ENCODE assay signal across 11 mouse cellular contexts in the genomic region with DNA sequence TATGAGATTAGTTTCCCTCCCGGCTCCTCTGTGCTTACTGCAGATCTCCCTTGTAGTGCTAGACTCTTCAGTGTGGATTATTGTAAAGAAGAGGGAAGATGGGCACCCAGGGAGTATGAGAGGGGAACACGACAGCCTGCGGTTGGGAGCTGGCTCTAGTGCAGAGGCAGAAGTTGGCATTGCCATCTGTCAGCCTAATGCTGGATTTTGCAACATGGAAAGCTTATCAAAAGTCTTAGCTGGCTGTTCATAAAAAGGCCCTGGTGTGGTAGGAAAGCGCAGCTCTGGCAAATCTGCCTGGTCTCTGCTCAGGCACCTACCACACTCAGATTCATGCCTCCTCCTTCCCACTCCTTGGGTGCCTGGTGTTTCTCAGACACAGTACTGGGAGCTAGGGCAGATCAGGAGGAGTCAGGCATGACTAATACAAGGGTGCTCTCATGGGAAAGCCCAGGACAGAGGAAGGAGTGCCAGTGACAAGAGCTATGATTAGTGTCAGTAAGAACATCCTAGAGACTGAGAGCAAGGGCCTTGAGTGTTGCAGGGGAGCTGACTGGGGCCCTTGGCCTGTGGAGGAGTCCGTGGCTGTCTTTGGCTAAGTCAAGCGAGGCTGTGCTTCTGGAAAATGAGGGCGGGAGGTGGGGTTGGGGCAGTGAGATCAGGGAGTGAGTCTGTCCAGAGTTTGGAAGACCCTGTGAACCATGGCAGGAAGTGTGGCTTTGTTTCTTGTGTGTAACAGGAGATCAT.
A peak's percentile ranks its signal among the peaks of the same experiment; 100 is the strongest.
DNase-seq lines count a peak whose midpoint lies in the region; ATAC-seq and TF ChIP-seq lines count a peak whose summit lies in the region.
"Had no signal": no experiment of that assay in that cellular context is flagged by ENCODE, and none has a peak within 500 bp of the region (broad histone marks: within the 10 kb centered on the region; RNA-seq: fewer than 3 reads in every experiment).

No protein-coding gene starts in this region.

- no peak overlapping the region for H3K4me2 ChIP-seq in heart, embryonic 11.5 days
- H3K4me2 ChIP-seq in hindbrain, postnatal 0 days (ENCODE audit: low read depth, low read length): no peak overlapping the region

- TF ChIP-seq POLR2A in thymus, adult 2 months (IDR thresholded peaks at IDR 0.05; ENCODE audit: control insufficient read depth, extremely low read depth, insufficient read depth, low read length, poor library complexity): no peak

- H3K4me1 ChIP-seq in heart, embryonic 11.5 days (ENCODE audit: control insufficient read depth, insufficient read depth, low read length): peaks cover 14% of the 10 kb centered on the region
- H3K4me1 ChIP-seq in thymus, adult 2 months (replicated peaks; ENCODE audit: control insufficient read depth, insufficient read depth, low read length): peaks cover 41% of the 10 kb centered on the region
- H3K4me1 ChIP-seq in hindbrain, postnatal 0 days (ENCODE audit: insufficient read depth, low read length): peaks cover 19% of the 10 kb centered on the region

- H3K4me3 ChIP-seq in heart, embryonic 11.5 days (ENCODE audit: low read depth, low read length): no peak overlapping the region
- H3K4me3 ChIP-seq in thymus, adult 2 months (ENCODE audit: control insufficient read depth, insufficient read depth, low read length): no peak overlapping the region
- no peak overlapping the region for H3K4me3 ChIP-seq in hindbrain, postnatal 0 days (ENCODE audit: low read length)

- H3K36me3 ChIP-seq in heart, embryonic 11.5 days (ENCODE audit: control insufficient read depth, insufficient read depth, low read length): no peaks in the 10 kb centered on the region
- H3K36me3 ChIP-seq in thymus, adult 2 months (ENCODE audit: control insufficient read depth, insufficient read depth, low read length): 0 out of 2 replicates have a peak, but pooled peaks cover 6% of the 10 kb centered on the region
- H3K36me3 ChIP-seq in hindbrain, postnatal 0 days (ENCODE audit: insufficient read depth, low read length): peaks cover 3% of the 10 kb centered on the region; the same call in 1 of the 2 replicates

- WGBS in heart, embryonic 11.5 days (ENCODE audit: insufficient replicate concordance): 60% methylated on average over 7 of the region's 7 CpGs
- 76% methylated on average over 7 of the region's 7 CpGs for WGBS in thymus, adult 2 months
- 50% methylated on average over 7 of the region's 7 CpGs for WGBS in hindbrain, postnatal 0 days

- TF ChIP-seq CTCF in thymus, adult 2 months (IDR thresholded peaks at IDR 0.05; ENCODE audit: borderline replicate concordance, control insufficient read depth, extremely low read depth, insufficient read depth, low read length, poor library complexity): no peak
- peak; percentile 15; the same call in 1 of the 2 replicates for TF ChIP-seq CTCF in hindbrain, postnatal 0 days (IDR thresholded peaks at IDR 0.05; ENCODE audit: low read depth)

- H3K27me3 ChIP-seq in heart, embryonic 11.5 days (ENCODE audit: control insufficient read depth, insufficient read depth, low read length): no peaks in the 10 kb centered on the region; the same call in 1 of the 2 replicates
- no peaks in the 10 kb centered on the region for H3K27me3 ChIP-seq in thymus, adult 2 months (ENCODE audit: control insufficient read depth, insufficient read depth, low read length)
- no peaks in the 10 kb centered on the region for H3K27me3 ChIP-seq in hindbrain, postnatal 0 days (ENCODE audit: insufficient read depth, low read length)
- H3K27me3 ChIP-seq: megakaryocyte, embryonic 14.5 days had no signal

- ATAC-seq in heart, embryonic 11.5 days (replicated peaks; ENCODE audit: insufficient number of reproducible peaks, low FRiP score, low TSS enrichment): no peak
- peak; percentile 38; the same call in 1 of the 2 replicates for ATAC-seq in hindbrain, postnatal 0 days

- H3K27ac ChIP-seq in heart, embryonic 11.5 days (ENCODE audit: low read depth, low read length): peak overlapping the region; percentile 50
- peak overlapping the region; percentile 4; the same call in 1 of the 2 replicates for H3K27ac ChIP-seq in thymus, adult 2 months (ENCODE audit: control insufficient read depth, insufficient read depth, low read length)
- H3K27ac ChIP-seq in hindbrain, postnatal 0 days: peak overlapping the region; percentile 45

- no peak for DNase-seq in heart, adult 8-10 months (ENCODE audit: low spot score)
- DNase-seq in thymus, adult 2 months: no peak
- DNase-seq in thymus, adult 18-20 months: no peak
- DNase-seq in hindbrain, postnatal 0 days (ENCODE audit: low spot score): peak; percentile 34
- DNase-seq in thymus, postnatal 4 days: peak; percentile 28
- no peak for DNase-seq in ovary, postnatal 36 days (ENCODE audit: low spot score)
- no peak for DNase-seq in ovary, postnatal 10 days (ENCODE audit: low spot score)
- DNase-seq: cerebellum, adult 9-11 months; gastrocnemius, postnatal 14 days had no signal

- H3K9me3 ChIP-seq in heart, embryonic 11.5 days (replicated peaks; ENCODE audit: control insufficient read depth, low read length): no peaks in the 10 kb centered on the region
- H3K9me3 ChIP-seq in hindbrain, postnatal 0 days (ENCODE audit: low read length): no peaks in the 10 kb centered on the region
- H3K9me3 ChIP-seq: megakaryocyte, embryonic 14.5 days had no signal

- no peak overlapping the region for H3K9ac ChIP-seq in heart, embryonic 11.5 days (ENCODE audit: low read depth, low read length)
- 0 out of 2 replicates have a peak overlapping the region, but pooled peaks have one; percentile 5 for H3K9ac ChIP-seq in hindbrain, postnatal 0 days (replicated peaks; ENCODE audit: low read length)

Comparison
In these comparisons a context has a peak if more than half of its experiments do, and no peak if none do; other contexts are left out.
1. DNase-seq: peak in hindbrain, postnatal 0 days (single experiment) and thymus, postnatal 4 days (single experiment); none in heart, adult 8-10 months (single experiment), thymus, adult 2 months (single experiment), thymus, adult 18-20 months (0 of 2), ovary, postnatal 36 days (single experiment) and ovary, postnatal 10 days (single experiment).
2. Peak in every context shown above with its lines, with median percentiles within 50 percentile points of each other: H3K27ac ChIP-seq.